Comparison of ENCODE assay signal across 25 mouse cellular contexts in genomic region chr12:26129511-26129910, GRCm38 (mm10).
DNase-seq lines count a peak whose midpoint lies in the region; ATAC-seq and TF ChIP-seq lines count a peak whose summit lies in the region.
"Had no signal": no experiment of that assay in that cellular context is flagged by ENCODE, and none has a peak within 500 bp of the region (broad histone marks: within the 10 kb centered on the region; RNA-seq: fewer than 3 reads in every experiment).

No protein-coding gene starts in this region.

- no peaks in the 10 kb centered on the region; the same call in none of the 2 replicates for H3K4me1 ChIP-seq in forebrain, postnatal 0 days (ENCODE audit: insufficient read depth)
- no peaks in the 10 kb centered on the region for H3K4me1 ChIP-seq in forebrain, embryonic 10.5 days
- H3K4me1 ChIP-seq in cortical plate, adult 2 months (ENCODE audit: control insufficient read depth, insufficient read depth, low read length) = peaks cover 2% of the 10 kb centered on the region; the same call in 1 of the 2 replicates
- H3K4me1 ChIP-seq: embryonic facial prominence, embryonic 13.5 days; embryonic facial prominence, embryonic 15.5 days had no signal

- no peak for TF ChIP-seq POLR2A in cortical plate, adult 2 months (IDR thresholded peaks at IDR 0.05; ENCODE audit: extremely low read depth, insufficient read depth, low read length)

- no peaks in the 10 kb centered on the region for H3K9me3 ChIP-seq in forebrain, postnatal 0 days (ENCODE audit: low read length)
- no peaks in the 10 kb centered on the region for H3K9me3 ChIP-seq in forebrain, embryonic 10.5 days
- H3K9me3 ChIP-seq: embryonic facial prominence, embryonic 13.5 days; embryonic facial prominence, embryonic 15.5 days; forebrain, embryonic 13.5 days; forebrain, embryonic 15.5 days had no signal

- no peak overlapping the region for H3K4me2 ChIP-seq in forebrain, postnatal 0 days (ENCODE audit: low read depth)
- H3K4me2 ChIP-seq: embryonic facial prominence, embryonic 13.5 days; embryonic facial prominence, embryonic 15.5 days; forebrain, embryonic 13.5 days; forebrain, embryonic 15.5 days had no signal

- WGBS in forebrain, postnatal 0 days = 49% methylated on average over 4 of the region's 4 CpGs
- 66% methylated on average over 4 of the region's 4 CpGs for WGBS in forebrain, embryonic 10.5 days

- H3K27me3 ChIP-seq in forebrain, postnatal 0 days (ENCODE audit: insufficient read depth, low read length) = no peaks in the 10 kb centered on the region
- no peaks in the 10 kb centered on the region for H3K27me3 ChIP-seq in forebrain, embryonic 10.5 days (ENCODE audit: poor library complexity, severe bottlenecking)
- H3K27me3 ChIP-seq: CH12.LX; embryonic facial prominence, embryonic 13.5 days; embryonic facial prominence, embryonic 15.5 days; forebrain, embryonic 13.5 days; forebrain, embryonic 15.5 days had no signal

- peak overlapping the region; percentile 29; the same call in 1 of the 2 replicates for H3K27ac ChIP-seq in forebrain, postnatal 0 days (ENCODE audit: low read depth, low read length)
- H3K27ac ChIP-seq in forebrain, embryonic 10.5 days = no peak overlapping the region
- peak overlapping the region; percentile 54; the same call in 1 of the 2 replicates for H3K27ac ChIP-seq in layer of hippocampus, adult 2 months
- H3K27ac ChIP-seq in cortical plate, adult 2 months (ENCODE audit: insufficient read depth, low read length) = peak overlapping the region; percentile 42; the same call in 1 of the 2 replicates
- H3K27ac ChIP-seq: embryonic facial prominence, embryonic 13.5 days; embryonic facial prominence, embryonic 15.5 days; forebrain, embryonic 13.5 days; forebrain, embryonic 15.5 days had no signal

- DNase-seq in forebrain, postnatal 0 days = peak; percentile 54
- DNase-seq in forebrain, embryonic 10.5 days (ENCODE audit: extremely low spot score, low spot score) = no peak
- DNase-seq in layer of hippocampus, adult 2 months (ENCODE audit: low spot score in 2 of 2) = no peak
- no peak for DNase-seq in layer of hippocampus, postnatal 36 days
- DNase-seq: adrenal gland, adult 8-10 months; adrenal gland, postnatal 14 days; adrenal gland, postnatal 36 days; B cell, adult 2 months; cerebellum, adult 11-12 months; cerebellum, adult 2 months; cerebellum, adult 9-10 months; cerebellum, postnatal 10 days; cerebellum, postnatal 25 days; embryo, embryonic 11 days had no signal

- no peaks in the 10 kb centered on the region for H3K36me3 ChIP-seq in forebrain, postnatal 0 days (ENCODE audit: insufficient read depth)
- no peaks in the 10 kb centered on the region for H3K36me3 ChIP-seq in forebrain, embryonic 10.5 days (replicated peaks)
- H3K36me3 ChIP-seq: embryonic facial prominence, embryonic 13.5 days; embryonic facial prominence, embryonic 15.5 days; forebrain, embryonic 15.5 days; G1E had no signal

- TF ChIP-seq CTCF in forebrain, postnatal 0 days (IDR thresholded peaks at IDR 0.05; ENCODE audit: low read depth) = no peak
- no peak for TF ChIP-seq CTCF in layer of hippocampus, adult 2 months (conservative IDR thresholded peaks at IDR 0.05)
- no peak for TF ChIP-seq CTCF in cortical plate, adult 2 months (IDR thresholded peaks at IDR 0.05; ENCODE audit: extremely low read depth, insufficient read depth, low read length)

- no peak overlapping the region for H3K4me3 ChIP-seq in forebrain, postnatal 0 days (ENCODE audit: low read depth, low read length)
- H3K4me3 ChIP-seq in forebrain, embryonic 10.5 days = no peak overlapping the region
- no peak overlapping the region for H3K4me3 ChIP-seq in layer of hippocampus, adult 2 months
- no peak overlapping the region for H3K4me3 ChIP-seq in cortical plate, adult 2 months (ENCODE audit: insufficient read depth, low read length)
- H3K4me3 ChIP-seq: embryonic facial prominence, embryonic 13.5 days; embryonic facial prominence, embryonic 15.5 days; erythroblast, embryonic 14.5 days; forebrain, embryonic 13.5 days; forebrain, embryonic 15.5 days had no signal

- ATAC-seq in forebrain, postnatal 0 days = peak; percentile 60
- ATAC-seq: activated CD4-positive, CD25-positive, alpha-beta regulatory T cell, adult 4 months; CD4-positive, CD25-positive, alpha-beta regulatory T cell, adult 4 months; forebrain, embryonic 13.5 days; forebrain, embryonic 15.5 days; Patski had no signal

- no peak overlapping the region for H3K9ac ChIP-seq in forebrain, postnatal 0 days
- H3K9ac ChIP-seq: embryonic facial prominence, embryonic 13.5 days; embryonic facial prominence, embryonic 15.5 days; forebrain, embryonic 13.5 days; forebrain, embryonic 15.5 days had no signal
